Mouse (Mus musculus) colon, adult 2 months (tissue): ENCODE measurements around the gene Utp3. TPM values are rescaled to one million over a fixed set of nuclear protein-coding genes. Genes with fewer than 3 reads are reported as not detected.

Experiments
- polyA plus RNA-seq: library from polyadenylated mRNA; depleted of rRNA; stranded (reverse); fragments of >200 nt; gene quantifications from 2 replicates; pipeline ENCODE4 v1.2.3, GENCODE M21; 2012; rRNA removed

The Utp3 gene
- polyA plus RNA-seq: 8.1 and 9.0 TPM in 2 replicates

DNA sequence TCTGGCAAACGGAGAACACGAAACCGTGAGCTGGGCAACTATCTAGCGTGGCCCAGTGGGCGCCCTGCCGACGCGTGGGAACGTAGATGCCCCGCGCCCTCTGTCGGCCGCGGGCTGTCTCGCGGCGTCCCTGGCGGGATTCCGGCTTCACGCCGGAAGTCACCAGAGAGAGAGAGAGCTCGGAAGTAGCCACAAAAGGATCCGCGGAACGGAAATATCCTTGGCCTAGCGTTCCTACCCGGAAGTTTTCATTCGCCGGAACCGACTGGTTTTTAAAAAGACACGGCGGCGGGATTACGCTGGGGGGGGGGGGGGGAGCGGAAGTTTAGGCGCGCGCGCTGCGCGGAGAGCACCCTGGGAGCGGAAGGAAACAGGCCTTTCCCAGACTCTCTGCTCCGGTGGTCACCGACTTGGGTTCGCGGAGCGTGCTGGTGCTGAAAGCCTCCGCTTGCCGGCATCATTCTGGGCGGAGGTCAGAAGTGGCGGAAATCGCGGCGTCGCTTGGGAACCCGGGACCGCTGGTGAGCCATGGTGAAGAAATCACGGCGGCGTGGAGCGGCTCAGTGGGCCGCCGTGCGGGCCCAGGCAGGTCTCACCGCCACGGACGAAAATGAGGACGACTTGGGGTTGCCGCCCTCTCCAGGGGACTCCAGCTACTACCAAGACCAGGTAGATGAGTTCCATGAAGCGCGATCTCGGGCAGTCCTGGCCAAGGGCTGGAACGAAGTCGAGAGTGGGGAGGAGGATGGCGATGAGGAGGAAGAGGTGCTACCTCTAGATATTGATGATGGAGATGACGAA lies at the start of gene Utp3:
TSS of gene Utp3 (plus strand) at position 377 of the 801 bp plus-strand sequence.

GRCm38 (mm10) chr5:88527657-88528056 lies 26.6 kb upstream of the Utp3 start, which contains the start of gene Jchain:
Gene Jchain (minus strand): TSS chr5:88527891.

DNA sequence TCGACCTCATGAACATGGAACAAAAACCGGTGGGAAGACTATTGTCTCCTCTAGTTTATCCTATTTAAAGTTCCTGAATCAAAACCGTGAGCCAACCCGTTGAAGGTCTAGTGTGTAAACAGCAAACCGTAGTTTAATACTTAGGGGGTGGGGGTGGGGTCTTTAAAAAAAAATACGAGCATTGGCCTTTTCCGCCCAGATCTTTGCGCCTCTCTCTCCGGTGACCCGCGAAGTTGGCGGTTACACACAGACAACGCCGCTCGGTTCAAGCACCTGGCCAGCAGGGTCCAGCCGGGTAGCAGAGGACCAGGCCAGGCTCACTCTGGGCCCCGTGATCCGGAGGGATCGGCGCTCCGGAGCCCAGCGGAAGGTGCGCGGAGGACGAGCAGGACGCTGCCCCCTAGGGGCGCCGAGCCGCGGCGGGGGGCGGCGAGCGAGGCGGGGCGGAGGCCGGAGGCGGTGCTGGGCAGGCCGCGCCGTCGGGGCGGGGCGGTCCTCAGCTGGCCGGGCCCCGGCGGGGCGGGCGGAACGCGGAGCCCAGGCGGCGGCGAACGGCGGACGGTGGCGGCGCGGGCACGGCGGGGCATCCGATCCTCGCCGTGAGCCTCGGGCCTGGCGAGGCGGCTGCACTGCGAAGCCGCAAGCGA lies 10.4 kb downstream of the Utp3 start, which contains the start of gene Rufy3:
TSS of gene Rufy3 (plus strand) at position 540 of the 647 bp plus-strand sequence.

Other genes starting within 250 kb of the Utp3 start
- gene Prol1, start 237.2 kb upstream of the Utp3 start, polyA plus RNA-seq: not detected in 2 replicates
- gene Amtn, start 178.4 kb upstream of the Utp3 start, polyA plus RNA-seq: not detected in 2 replicates
- not detected in 2 replicates for gene Ambn, start 98.5 kb upstream of the Utp3 start, polyA plus RNA-seq
- not detected in 2 replicates for gene Enam, start 66.5 kb upstream of the Utp3 start, polyA plus RNA-seq
- gene Jchain, start 26.6 kb upstream of the Utp3 start, polyA plus RNA-seq: 300 and 332 TPM in 2 replicates
- 6.1 and 6.2 TPM in 2 replicates for gene Rufy3, start 10.6 kb downstream of the Utp3 start, polyA plus RNA-seq
- gene Grsf1, start 121.7 kb downstream of the Utp3 start, polyA plus RNA-seq: 34.8 and 38.9 TPM in 2 replicates
- gene Mob1b, start 166.4 kb downstream of the Utp3 start, polyA plus RNA-seq: 3.1 and 3.3 TPM in 2 replicates
- gene Dck, start 210.5 kb downstream of the Utp3 start, polyA plus RNA-seq: 2.4 and 3.0 TPM in 2 replicates